Mouse (Mus musculus) macrophage (primary cell): ENCODE measurements around the gene Golt1b. TPM values are rescaled to one million over a fixed set of nuclear protein-coding genes. Genes with fewer than 3 reads are reported as not detected.
"Not testable (repeated sequence)": the region's sequence is repeated elsewhere in the genome, so short reads cannot be mapped to it uniquely, and the experiment has no call there.

Source experiments
- H3K27ac ChIP-seq: fragments of 350-480 bp; formaldehyde crosslinking; 2 replicates; pipeline ENCODE4 v1.9.0; 2021
- H3K36me3 ChIP-seq: fragments of 350-480 bp; formaldehyde crosslinking; 2 replicates; pipeline ENCODE4 v1.9.0; 2021; ENCODE audit errors: inconsistent target
- H3K4me3 ChIP-seq: fragments of 350-480 bp; formaldehyde crosslinking; 2 replicates; pipeline ENCODE4 v1.9.0; 2021; ENCODE audit errors: inconsistent target
- H3K79me2 ChIP-seq: fragments of 350-480 bp; formaldehyde crosslinking; 2 replicates; pipeline ENCODE4 v1.9.0; 2021; ENCODE audit errors: inconsistent target
- WGBS: methylation state at CpG from one replicate; pipeline ENCODE4 v1.1.7; 2026; ENCODE audit warnings: inconsistent platforms; ENCODE audit not compliant: missing documents; 5-methylcytosine and 5-hydroxymethylcytosine counted together
- polyA plus RNA-seq: library from polyadenylated mRNA; stranded (reverse); fragments of 250-400 nt; gene quantifications from 3 replicates; pipeline ENCODE4 v1.2.4, GENCODE M21; 2018; ENCODE audit warnings: inconsistent platforms
- total RNA-seq, 78 experiments: library from RNA; depleted of rRNA; stranded (reverse); fragments of 250-400 nt; gene quantifications; 1 replicate in 9 of 78; 2 replicates in 24 of 78; 3 replicates in 43 of 78; 4 replicates in 2 of 78; pipeline ENCODE4 v1.2.4; 2018; ENCODE audit warnings: inconsistent platforms in 56 of 78

Golt1b gene
- total RNA-seq (2018; cell fraction: chromatin; rRNA removed) = 10 to 100 TPM in 11 of 26 experiments, 1 to 10 TPM in 15; 2.7 to 15.0 (median 8.3) TPM
- 10 to 100 TPM; 27.0 to 41.1 (median 34.3) TPM for total RNA-seq (2018; cell fraction: cytosol; rRNA removed)
- 10 to 100 TPM; 11.1 to 53.8 (median 23.0) TPM for total RNA-seq (2018; cell fraction: nucleus; rRNA removed)
- 25.6 to 53.6 TPM (median 31.5 TPM) in 3 replicates for polyA plus RNA-seq

- Histone ChIP-seq H3K27ac (peak within 1 kb of the TSS; percentile 48), H3K36me3 (no peaks in the 10 kb centered on the region), H3K79me2 (peaks cover 87% of the 10 kb centered on the region), H3K4me3 (peak within 1 kb of the TSS; percentile 82)
- 2% methylated on average over 87 of the region's 87 CpGs for WGBS
Observed at GRCm38 (mm10) chr6:142387011-142387754, at the start of gene Golt1b, which contains the start of gene Recql. TSS of gene Golt1b (plus strand) at chr6:142387221. TSS of gene Recql (minus strand) at chr6:142387087.

GRCm38 (mm10) chr6:142338961-142339360 lies 48.1 kb upstream of the Golt1b start:
- H3K36me3 ChIP-seq = no peaks in the 10 kb centered on the region
- no peak overlapping the region for H3K27ac ChIP-seq
- WGBS = 57% methylated on average over 2 of the region's 2 CpGs
- H3K79me2 ChIP-seq = no peaks in the 10 kb centered on the region
- H3K4me3 ChIP-seq = no peak overlapping the region

- no peaks in the 10 kb centered on the region for H3K36me3 ChIP-seq
- H3K4me3 ChIP-seq = no peak overlapping the region
- WGBS = 42% methylated on average over 2 of the region's 2 CpGs
- no peak overlapping the region for H3K27ac ChIP-seq
- no peaks in the 10 kb centered on the region for H3K79me2 ChIP-seq
Observed at GRCm38 (mm10) chr6:142339576-142339975, 47.4 kb upstream of the Golt1b start.

GRCm38 (mm10) chr6:142343561-142343960 lies 43.5 kb upstream of the Golt1b start:
- Histone ChIP-seq H3K4me3 (no peak overlapping the region), H3K79me2 (peaks cover 4% of the 10 kb centered on the region; the same call in 1 of the 2 replicates), H3K36me3 (0 out of 2 replicates have a peak, but pooled peaks cover 3% of the 10 kb centered on the region), H3K27ac (no peak overlapping the region)
- 73% methylated on average over 2 of the region's 2 CpGs for WGBS

GRCm38 (mm10) chr6:142345440-142346038 lies 41.5 kb upstream of the Golt1b start, which contains the start of gene Pyroxd1:
TSS of gene Pyroxd1 (plus strand) at chr6:142345654.
- WGBS = under 1% methylated on average over 48 of the region's 48 CpGs

GRCm38 (mm10) chr6:142346181-142347110 lies 40.6 kb upstream of the Golt1b start:
- H3K79me2 ChIP-seq = peaks cover 4% of the 10 kb centered on the region; the same call in 1 of the 2 replicates
- H3K27ac ChIP-seq = peak overlapping the region; percentile 80
- WGBS = 45% methylated on average over 12 of the region's 12 CpGs
- peak overlapping the region; percentile 68 for H3K4me3 ChIP-seq
- H3K36me3 ChIP-seq = peaks cover 27% of the 10 kb centered on the region

More at GRCm38 (mm10) chr6:142345440-142346038, 41.5 kb upstream of the Golt1b start, which contains the start of gene Pyroxd1:
- peak within 1 kb of the TSS; percentile 68 for H3K4me3 ChIP-seq
- H3K27ac ChIP-seq = peak within 1 kb of the TSS; percentile 80
- peaks cover 4% of the 10 kb centered on the region; the same call in 1 of the 2 replicates for H3K79me2 ChIP-seq
- H3K36me3 ChIP-seq = peaks cover 18% of the 10 kb centered on the region

GRCm38 (mm10) chr6:142347431-142348385 lies 39.3 kb upstream of the Golt1b start:
- no peak overlapping the region for H3K4me3 ChIP-seq
- peaks cover 4% of the 10 kb centered on the region; the same call in 1 of the 2 replicates for H3K79me2 ChIP-seq
- H3K27ac ChIP-seq = no peak overlapping the region
- WGBS = 84% methylated on average over 11 of the region's 11 CpGs
- H3K36me3 ChIP-seq = peaks cover 32% of the 10 kb centered on the region

- peaks cover 59% of the 10 kb centered on the region for H3K36me3 ChIP-seq
- H3K79me2 ChIP-seq, H3K4me3 ChIP-seq, H3K27ac ChIP-seq: not testable (repeated sequence)
- WGBS = 94% methylated on average over 3 of the region's 3 CpGs
Observed at GRCm38 (mm10) chr6:142352099-142352498, 34.9 kb upstream of the Golt1b start.

- 91% methylated on average over 7 of the region's 7 CpGs for whole genome bisulfite sequencing
- Histone ChIP-seq H3K27ac (no peak overlapping the region), H3K79me2 (no peaks in the 10 kb centered on the region), H3K4me3 (no peak overlapping the region), H3K36me3 (peaks cover 76% of the 10 kb centered on the region)
Observed at GRCm38 (mm10) chr6:142357106-142357505, 29.9 kb upstream of the Golt1b start.

- no peak overlapping the region for H3K4me3 ChIP-seq
- H3K36me3 ChIP-seq = peaks cover 85% of the 10 kb centered on the region
- no peak overlapping the region for H3K27ac ChIP-seq
- no peaks in the 10 kb centered on the region for H3K79me2 ChIP-seq
- WGBS = 92% methylated on average over 6 of the region's 6 CpGs
Observed at GRCm38 (mm10) chr6:142362036-142362435, 25.0 kb upstream of the Golt1b start.

- Histone ChIP-seq H3K4me3 (no peak overlapping the region), H3K27ac (no peak overlapping the region), H3K36me3 (peaks cover 85% of the 10 kb centered on the region), H3K79me2 (no peaks in the 10 kb centered on the region)
- WGBS = 79% methylated on average over 9 of the region's 9 CpGs
Observed at GRCm38 (mm10) chr6:142363019-142363576, 23.9 kb upstream of the Golt1b start.

- H3K36me3 ChIP-seq = peaks cover 83% of the 10 kb centered on the region
- WGBS = 91% methylated on average over 8 of the region's 8 CpGs
- no peak overlapping the region for H3K4me3 ChIP-seq
- H3K27ac ChIP-seq = no peak overlapping the region
- H3K79me2 ChIP-seq = no peaks in the 10 kb centered on the region
Observed at GRCm38 (mm10) chr6:142365742-142366472, 21.1 kb upstream of the Golt1b start.
